Mouse (Mus musculus) ES-Bruce4 (cell line): ENCODE results near the gene Hyal2.

ENCODE experiments used
- CTCF ChIP-seq: IDR thresholded peaks from one replicate; pipeline ENCODE4 v1.8.1; 2011; ENCODE audit warnings: low read depth, low read length
- POLR2A ChIP-seq: IDR thresholded peaks from one replicate; pipeline ENCODE4 v1.8.1; 2011; ENCODE audit warnings: low read length; ENCODE audit not compliant: insufficient read depth

GRCm38 (mm10) chr9:107551117-107551889 lies 16.4 kb upstream of the Hyal2 start, which contains the start of gene Rassf1:
- TF ChIP-seq POLR2A (no peak), CTCF (no peak)
